Mouse (Mus musculus) forebrain, embryonic 12.5 days (tissue): Measurements from ENCODE around the gene Hpca. TPM values are rescaled to one million over a fixed set of nuclear protein-coding genes. Genes with fewer than 3 reads are reported as not detected.

Source experiments
- ATAC-seq: fragments of 200-750 bp; cut with Nextera tagmentation; 2 replicates; pipeline ENCODE4 v1.8.0; 2017; ENCODE audit warnings: moderate TSS enrichment; ENCODE audit not compliant: low FRiP score
- H3K27ac ChIP-seq: fragments of 300-500 bp; sonication (generic); 2 replicates; pipeline ENCODE4 v1.5.1; 2016; ENCODE audit warnings: mild to moderate bottlenecking
- H3K27me3 ChIP-seq: fragments of 300-500 bp; sonication (generic); 2 replicates; pipeline ENCODE4 v1.6.1; 2016; ENCODE audit warnings: mild to moderate bottlenecking
- H3K36me3 ChIP-seq: fragments of 300-500 bp; sonication (generic); replicated peaks from 2 replicates; pipeline ENCODE4 v1.6.1; 2016; ENCODE audit warnings: mild to moderate bottlenecking
- H3K4me1 ChIP-seq: fragments of 300-500 bp; sonication (generic); 2 replicates; pipeline ENCODE4 v1.6.1; 2016
- H3K4me2 ChIP-seq: fragments of 300-500 bp; sonication (generic); 2 replicates; pipeline ENCODE4 v1.6.1; 2016; ENCODE audit warnings: mild to moderate bottlenecking, moderate library complexity
- H3K4me3 ChIP-seq: fragments of 300-500 bp; sonication (generic); replicated peaks from 2 replicates; pipeline ENCODE4 v1.5.1; 2016; ENCODE audit warnings: mild to moderate bottlenecking
- H3K9ac ChIP-seq: fragments of 300-500 bp; sonication (generic); 2 replicates; pipeline ENCODE4 v1.6.1; 2016; ENCODE audit warnings: mild to moderate bottlenecking
- H3K9me3 ChIP-seq: fragments of 300-500 bp; sonication (generic); 2 replicates; pipeline ENCODE4 v1.6.1; 2016
- WGBS: fragments of 180-500 bp; shearing (Covaris S2); methylation state at CpG from one replicate; pipeline ENCODE4 v1.1.7; 2016; 5-methylcytosine and 5-hydroxymethylcytosine counted together
- polyA plus RNA-seq: library from polyadenylated mRNA; unstranded; fragments of >200 nt; fragmentation: Nextera tagmentation; extraction: Ambion mirVana; gene quantifications from 2 replicates; pipeline ENCODE4 v1.2.1, GENCODE M21; 2016

Gene Hpca
- polyA plus RNA-seq, 1 experiment from 2014 or later, result 6.0 TPM

GRCm38 (mm10) chr4:129062281-129063075, 59.4 kb downstream of the Hpca start:
- Histone ChIP-seq H3K4me1 (peaks cover 19% of the 10 kb centered on the region), H3K27ac (no peak overlapping the region), H3K4me2 (no peak overlapping the region), H3K9me3 (no peaks in the 10 kb centered on the region), H3K4me3 (no peak overlapping the region), H3K27me3 (no peaks in the 10 kb centered on the region), H3K9ac (no peak overlapping the region), H3K36me3 (no peaks in the 10 kb centered on the region)
- 85% methylated on average over 3 of the region's 3 CpGs for WGBS
- ATAC-seq, result no peak

Other genes starting within 250 kb of the Hpca start
- 12.5 and 12.6 TPM in 2 replicates for gene Trim62, start 238.5 kb downstream of the Hpca start, polyA plus RNA-seq
- gene Azin2, start 159.6 kb downstream of the Hpca start, polyA plus RNA-seq, result 12.0 and 15.0 TPM in 2 replicates
- gene Ak2, start 130.1 kb downstream of the Hpca start, polyA plus RNA-seq, result 162 and 173 TPM in 2 replicates
- gene Rnf19b, start 63.8 kb downstream of the Hpca start, polyA plus RNA-seq, result 14.3 and 15.6 TPM in 2 replicates
- gene Tmem54, start 16.5 kb downstream of the Hpca start, polyA plus RNA-seq, result 0.54 and 1.9 TPM in 2 replicates
- gene Fndc5, start 15.0 kb upstream of the Hpca start, polyA plus RNA-seq, result 0.86 and 1.1 TPM in 2 replicates
- gene S100pbp, start 67.7 kb upstream of the Hpca start, polyA plus RNA-seq, result 26.2 and 31.6 TPM in 2 replicates
- gene Yars, start 67.7 kb upstream of the Hpca start, polyA plus RNA-seq, result 103 TPM in 2 replicates
- gene C77080, start 139.4 kb upstream of the Hpca start, polyA plus RNA-seq, result 4.4 and 4.7 TPM in 2 replicates
- 0.29 and 0.40 TPM in 2 replicates for gene Sync, start 165.6 kb upstream of the Hpca start, polyA plus RNA-seq
- 525 and 575 TPM in 2 replicates for gene Rbbp4, start 213.3 kb upstream of the Hpca start, polyA plus RNA-seq
- 35.2 and 36.2 TPM in 2 replicates for gene Zbtb8os, start 213.7 kb upstream of the Hpca start, polyA plus RNA-seq